Mouse (Mus musculus): ENCODE data around the gene Gpn3. TPM values are rescaled to one million over a fixed set of nuclear protein-coding genes. Genes with fewer than 3 reads are reported as not detected.

Gene Gpn3
- polyA plus RNA-seq, 1 experiment: 18.9 TPM

DNA sequence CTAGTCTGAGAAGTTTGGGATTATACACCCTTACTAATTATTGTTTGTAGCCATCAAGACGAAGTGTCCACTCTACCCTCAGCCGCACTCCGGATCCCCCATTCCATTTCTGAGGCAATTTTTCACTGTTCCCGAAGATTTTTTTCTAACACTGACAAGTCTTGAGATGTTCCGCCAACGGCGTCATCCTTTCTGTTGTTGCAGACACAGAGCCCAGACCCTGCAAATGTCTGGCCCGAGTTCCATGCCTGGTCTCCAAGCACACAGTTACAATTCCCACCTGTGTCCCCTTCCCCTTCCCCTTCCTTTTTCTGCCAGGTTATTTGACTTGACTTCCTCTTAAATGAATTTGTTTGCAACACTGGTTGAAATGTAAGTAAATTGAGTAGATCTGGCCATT, 28.2 kb downstream of the Gpn3 start:
- Histone ChIP-seq H3K79me2 (ENCODE audit: control insufficient read depth, insufficient read depth) (no peaks in the 10 kb centered on the region), H3K4me3 (no peak overlapping the region), H3K27me3 (ENCODE audit: control insufficient read depth, insufficient read depth, insufficient read length) (no peaks in the 10 kb centered on the region), H3K36me3 (ENCODE audit: control insufficient read depth, insufficient read depth) (peaks cover 18% of the 10 kb centered on the region), H3K4me2 (ENCODE audit: low read depth) (no peak overlapping the region), H3ac (ENCODE audit: control insufficient read depth, insufficient read length) (no peak overlapping the region)
- TF ChIP-seq USF1 (IDR thresholded peaks at IDR 0.05; ENCODE audit: low read depth) (no peak), REST (IDR thresholded peaks at IDR 0.05; ENCODE audit: insufficient read depth, insufficient read length) (no peak), MYOG (IDR thresholded peaks at IDR 0.05; ENCODE audit: control insufficient read depth in 1 of 3, insufficient read depth in 1 of 3, insufficient read length in 2 of 3, low read depth in 2 of 3) (no peak), POLR2AphosphoS2 (IDR thresholded peaks at IDR 0.05; ENCODE audit: insufficient read length, low read depth) (no peak), SRF (IDR thresholded peaks at IDR 0.05; ENCODE audit: control insufficient read depth, insufficient read length, low read depth) (no peak), MYOD1 (IDR thresholded peaks at IDR 0.05; ENCODE audit: control insufficient read depth in 1 of 3, insufficient read length in 2 of 3, low read depth in 2 of 3) (no peak), CEBPB (IDR thresholded peaks at IDR 0.05; ENCODE audit: insufficient read depth, poor library complexity, severe bottlenecking) (no peak), TCF12 (IDR thresholded peaks at IDR 0.05; ENCODE audit: insufficient read depth, poor library complexity, severe bottlenecking) (no peak), E2F4 (IDR thresholded peaks at IDR 0.05; ENCODE audit: insufficient read depth) (no peak), MAX (IDR thresholded peaks at IDR 0.05; ENCODE audit: low read depth) (no peak), POLR2A (IDR thresholded peaks at IDR 0.05; ENCODE audit: insufficient read length, low read depth) (no peak), TCF3 (IDR thresholded peaks at IDR 0.05; ENCODE audit: insufficient read length, low read depth) (no peak)

DNA sequence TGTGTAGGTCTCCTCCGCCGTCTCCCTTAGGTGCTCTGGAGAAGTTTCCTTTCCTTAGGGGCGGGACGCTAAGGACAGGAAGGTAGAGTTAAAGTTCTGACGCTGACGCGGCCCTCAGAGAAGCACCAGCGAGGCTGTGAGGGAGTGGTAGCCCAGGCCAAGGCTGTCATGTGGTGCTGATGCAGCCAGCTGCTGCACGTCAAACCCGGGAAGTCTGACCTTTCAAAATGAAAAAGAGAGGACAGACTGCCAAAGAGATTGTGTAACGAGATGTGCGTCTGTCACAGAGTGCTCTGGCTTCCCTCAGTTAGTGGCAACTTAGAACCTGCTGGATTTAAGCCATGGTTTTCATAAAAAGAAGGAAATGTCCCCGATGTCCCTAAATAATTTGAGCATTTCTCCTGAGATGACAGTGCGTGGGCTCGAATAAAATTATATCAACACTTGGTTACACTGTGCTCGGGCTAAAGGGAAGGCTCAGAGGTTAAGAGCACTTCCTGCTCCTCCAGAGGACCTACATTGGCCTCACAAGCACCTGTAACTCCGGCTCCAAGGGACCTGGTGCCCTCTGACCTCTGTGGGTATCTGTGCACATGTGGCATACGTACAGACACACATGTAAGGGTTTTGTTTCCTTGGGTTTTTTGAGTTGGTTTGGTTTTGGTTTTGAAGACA, 29.1 kb downstream of the Gpn3 start:
- TF ChIP-seq TCF3 (IDR thresholded peaks at IDR 0.05; ENCODE audit: insufficient read length, low read depth) (no peak), TCF12 (IDR thresholded peaks at IDR 0.05; ENCODE audit: insufficient read depth, poor library complexity, severe bottlenecking) (no peak), USF1 (IDR thresholded peaks at IDR 0.05; ENCODE audit: low read depth) (no peak), POLR2A (IDR thresholded peaks at IDR 0.05; ENCODE audit: insufficient read length, low read depth) (no peak), CEBPB (IDR thresholded peaks at IDR 0.05; ENCODE audit: insufficient read depth, poor library complexity, severe bottlenecking) (no peak), E2F4 (IDR thresholded peaks at IDR 0.05; ENCODE audit: insufficient read depth) (no peak), POLR2AphosphoS2 (IDR thresholded peaks at IDR 0.05; ENCODE audit: insufficient read length, low read depth) (no peak), MYOD1 (IDR thresholded peaks at IDR 0.05; ENCODE audit: control insufficient read depth in 1 of 3, insufficient read length in 2 of 3, low read depth in 2 of 3) (no peak), MAX (IDR thresholded peaks at IDR 0.05; ENCODE audit: low read depth) (no peak), REST (IDR thresholded peaks at IDR 0.05; ENCODE audit: insufficient read depth, insufficient read length) (no peak), MYOG (IDR thresholded peaks at IDR 0.05; ENCODE audit: control insufficient read depth in 1 of 3, insufficient read depth in 1 of 3, insufficient read length in 2 of 3, low read depth in 2 of 3) (no peak), SRF (IDR thresholded peaks at IDR 0.05; ENCODE audit: control insufficient read depth, insufficient read length, low read depth) (no peak)
- H3K4me2 ChIP-seq (ENCODE audit: low read depth): no peak overlapping the region
- no peak overlapping the region for H3K4me3 ChIP-seq
- peaks cover 18% of the 10 kb centered on the region for H3K36me3 ChIP-seq (ENCODE audit: control insufficient read depth, insufficient read depth)
- no peaks in the 10 kb centered on the region for H3K79me2 ChIP-seq (ENCODE audit: control insufficient read depth, insufficient read depth)
- no peaks in the 10 kb centered on the region for H3K27me3 ChIP-seq (ENCODE audit: control insufficient read depth, insufficient read depth, insufficient read length)
- no peak overlapping the region for H3ac ChIP-seq (ENCODE audit: control insufficient read depth, insufficient read length)

DNA sequence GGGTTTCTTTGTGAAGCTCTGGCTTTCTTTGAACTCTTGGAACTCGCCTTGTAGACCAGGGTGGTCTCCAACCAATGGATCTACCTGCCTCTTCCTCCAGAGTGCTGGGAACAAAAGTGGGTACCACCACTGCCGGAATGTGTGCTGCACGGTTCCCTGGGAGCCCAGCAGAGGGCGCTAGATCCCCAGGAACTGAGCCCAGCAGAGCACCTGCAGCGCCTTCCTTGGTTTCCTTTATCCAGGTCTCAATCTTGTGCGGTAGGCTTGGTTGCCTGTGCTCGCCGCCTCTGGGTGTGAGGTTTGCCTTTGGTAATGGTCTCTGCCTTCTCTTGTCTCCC, 29.6 kb downstream of the Gpn3 start:
- no peak overlapping the region for H3ac ChIP-seq (ENCODE audit: control insufficient read depth, insufficient read length)
- H3K36me3 ChIP-seq (ENCODE audit: control insufficient read depth, insufficient read depth): peaks cover 21% of the 10 kb centered on the region
- H3K4me2 ChIP-seq (ENCODE audit: low read depth): no peak overlapping the region
- no peak for TF ChIP-seq MYOD1 (IDR thresholded peaks at IDR 0.05; ENCODE audit: control insufficient read depth in 1 of 3, insufficient read length in 2 of 3, low read depth in 2 of 3)
- no peak for TF ChIP-seq TCF12 (IDR thresholded peaks at IDR 0.05; ENCODE audit: insufficient read depth, poor library complexity, severe bottlenecking)
- no peak for TF ChIP-seq POLR2AphosphoS2 (IDR thresholded peaks at IDR 0.05; ENCODE audit: insufficient read length, low read depth)
- no peak for TF ChIP-seq MYOG (IDR thresholded peaks at IDR 0.05; ENCODE audit: control insufficient read depth in 1 of 3, insufficient read depth in 1 of 3, insufficient read length in 2 of 3, low read depth in 2 of 3)
- TF ChIP-seq POLR2A (IDR thresholded peaks at IDR 0.05; ENCODE audit: insufficient read length, low read depth): no peak
- no peak for TF ChIP-seq MAX (IDR thresholded peaks at IDR 0.05; ENCODE audit: low read depth)
- TF ChIP-seq TCF3 (IDR thresholded peaks at IDR 0.05; ENCODE audit: insufficient read length, low read depth): no peak
- TF ChIP-seq REST (IDR thresholded peaks at IDR 0.05; ENCODE audit: insufficient read depth, insufficient read length): no peak
- no peak for TF ChIP-seq SRF (IDR thresholded peaks at IDR 0.05; ENCODE audit: control insufficient read depth, insufficient read length, low read depth)
- TF ChIP-seq CEBPB (IDR thresholded peaks at IDR 0.05; ENCODE audit: insufficient read depth, poor library complexity, severe bottlenecking): no peak
- TF ChIP-seq USF1 (IDR thresholded peaks at IDR 0.05; ENCODE audit: low read depth): no peak
- no peak for TF ChIP-seq E2F4 (IDR thresholded peaks at IDR 0.05; ENCODE audit: insufficient read depth)
- H3K79me2 ChIP-seq (ENCODE audit: control insufficient read depth, insufficient read depth): no peaks in the 10 kb centered on the region
- H3K4me3 ChIP-seq: no peak overlapping the region
- no peaks in the 10 kb centered on the region for H3K27me3 ChIP-seq (ENCODE audit: control insufficient read depth, insufficient read depth, insufficient read length)

DNA sequence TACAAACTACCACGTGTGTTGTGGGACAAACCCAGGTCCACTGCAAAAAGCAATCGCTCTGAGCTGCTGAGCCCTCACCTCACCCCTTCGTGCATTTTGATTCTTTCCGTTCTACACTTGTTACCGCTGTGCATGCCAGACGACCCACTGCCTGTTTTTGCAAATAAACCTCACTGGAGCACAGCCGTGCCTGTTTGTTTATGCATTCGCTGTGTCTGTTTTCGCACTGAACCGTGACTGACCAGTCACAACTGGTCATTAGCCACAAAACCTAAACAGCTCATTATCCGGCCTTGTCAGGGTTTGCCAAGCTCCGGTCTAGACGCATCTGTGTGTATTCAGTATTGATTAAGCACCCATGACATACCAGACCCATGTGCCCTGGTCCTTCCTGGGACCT, 30.5 kb downstream of the Gpn3 start:
- Histone ChIP-seq H3K27me3 (ENCODE audit: control insufficient read depth, insufficient read depth, insufficient read length) (no peaks in the 10 kb centered on the region), H3K79me2 (ENCODE audit: control insufficient read depth, insufficient read depth) (no peaks in the 10 kb centered on the region), H3K36me3 (ENCODE audit: control insufficient read depth, insufficient read depth) (peaks cover 21% of the 10 kb centered on the region), H3K4me3 (no peak overlapping the region), H3K4me2 (ENCODE audit: low read depth) (no peak overlapping the region), H3ac (ENCODE audit: control insufficient read depth, insufficient read length) (no peak overlapping the region)
- no peak for TF ChIP-seq MYOG (IDR thresholded peaks at IDR 0.05; ENCODE audit: control insufficient read depth in 1 of 3, insufficient read depth in 1 of 3, insufficient read length in 2 of 3, low read depth in 2 of 3)
- TF ChIP-seq POLR2AphosphoS2 (IDR thresholded peaks at IDR 0.05; ENCODE audit: insufficient read length, low read depth): no peak
- no peak for TF ChIP-seq REST (IDR thresholded peaks at IDR 0.05; ENCODE audit: insufficient read depth, insufficient read length)
- TF ChIP-seq MAX (IDR thresholded peaks at IDR 0.05; ENCODE audit: low read depth): no peak
- TF ChIP-seq MYOD1 (IDR thresholded peaks at IDR 0.05; ENCODE audit: control insufficient read depth in 1 of 3, insufficient read length in 2 of 3, low read depth in 2 of 3): no peak
- TF ChIP-seq E2F4 (IDR thresholded peaks at IDR 0.05; ENCODE audit: insufficient read depth): no peak
- no peak for TF ChIP-seq POLR2A (IDR thresholded peaks at IDR 0.05; ENCODE audit: insufficient read length, low read depth)
- no peak for TF ChIP-seq SRF (IDR thresholded peaks at IDR 0.05; ENCODE audit: control insufficient read depth, insufficient read length, low read depth)
- TF ChIP-seq USF1 (IDR thresholded peaks at IDR 0.05; ENCODE audit: low read depth): no peak
- no peak for TF ChIP-seq TCF12 (IDR thresholded peaks at IDR 0.05; ENCODE audit: insufficient read depth, poor library complexity, severe bottlenecking)

All from myocyte (in vitro differentiated cells).